Mouse (Mus musculus): ENCODE data around the gene Rps2. TPM values are rescaled to one million over a fixed set of nuclear protein-coding genes. Genes with fewer than 3 reads are reported as not detected.

The Rps2 gene
- polyA plus RNA-seq, 1 experiment from 2014 or later = 682 TPM

GRCm38 (mm10) chr17:24734513-24734912, 16.6 kb downstream of the Rps2 start:
- no peak overlapping the region for H3K4me3 ChIP-seq (ENCODE audit: low read depth, low read length)
- no peaks in the 10 kb centered on the region for H3K36me3 ChIP-seq (ENCODE audit: control insufficient read depth, insufficient read depth, low read length)
- peaks cover 9% of the 10 kb centered on the region; the same call in 1 of the 2 replicates for H3K4me1 ChIP-seq (ENCODE audit: control insufficient read depth, insufficient read depth, low read length)
- H3K27me3 ChIP-seq (ENCODE audit: control insufficient read depth, insufficient read depth, low read depth, low read length) = no peaks in the 10 kb centered on the region
- ATAC-seq = no peak
- H3K9me3 ChIP-seq (replicated peaks; ENCODE audit: control insufficient read depth, low read length, poor library complexity, severe bottlenecking) = no peaks in the 10 kb centered on the region
- no peak overlapping the region for H3K9ac ChIP-seq (ENCODE audit: low read depth, low read length)
- no peak overlapping the region for H3K4me2 ChIP-seq (ENCODE audit: low read length)
- 90% methylated on average over 1 of the region's 1 CpGs for WGBS
- H3K27ac ChIP-seq (ENCODE audit: low read length) = no peak overlapping the region

- no peak for ATAC-seq
- Histone ChIP-seq H3K9ac (ENCODE audit: low read depth, low read length) (no peak overlapping the region), H3K27me3 (ENCODE audit: control insufficient read depth, insufficient read depth, low read depth, low read length) (no peaks in the 10 kb centered on the region), H3K9me3 (replicated peaks; ENCODE audit: control insufficient read depth, low read length, poor library complexity, severe bottlenecking) (no peaks in the 10 kb centered on the region), H3K36me3 (ENCODE audit: control insufficient read depth, insufficient read depth, low read length) (no peaks in the 10 kb centered on the region), H3K27ac (ENCODE audit: low read length) (no peak overlapping the region), H3K4me2 (ENCODE audit: low read length) (peak overlapping the region; percentile 94; the same call in 1 of the 2 replicates), H3K4me1 (ENCODE audit: control insufficient read depth, insufficient read depth, low read length) (peaks cover 9% of the 10 kb centered on the region; the same call in 1 of the 2 replicates), H3K4me3 (ENCODE audit: low read depth, low read length) (no peak overlapping the region)
- WGBS = 87% methylated on average over 7 of the region's 7 CpGs
These were observed 17.5 kb downstream of the Rps2 start for GRCm38 (mm10) chr17:24735446-24735845.

DNA sequence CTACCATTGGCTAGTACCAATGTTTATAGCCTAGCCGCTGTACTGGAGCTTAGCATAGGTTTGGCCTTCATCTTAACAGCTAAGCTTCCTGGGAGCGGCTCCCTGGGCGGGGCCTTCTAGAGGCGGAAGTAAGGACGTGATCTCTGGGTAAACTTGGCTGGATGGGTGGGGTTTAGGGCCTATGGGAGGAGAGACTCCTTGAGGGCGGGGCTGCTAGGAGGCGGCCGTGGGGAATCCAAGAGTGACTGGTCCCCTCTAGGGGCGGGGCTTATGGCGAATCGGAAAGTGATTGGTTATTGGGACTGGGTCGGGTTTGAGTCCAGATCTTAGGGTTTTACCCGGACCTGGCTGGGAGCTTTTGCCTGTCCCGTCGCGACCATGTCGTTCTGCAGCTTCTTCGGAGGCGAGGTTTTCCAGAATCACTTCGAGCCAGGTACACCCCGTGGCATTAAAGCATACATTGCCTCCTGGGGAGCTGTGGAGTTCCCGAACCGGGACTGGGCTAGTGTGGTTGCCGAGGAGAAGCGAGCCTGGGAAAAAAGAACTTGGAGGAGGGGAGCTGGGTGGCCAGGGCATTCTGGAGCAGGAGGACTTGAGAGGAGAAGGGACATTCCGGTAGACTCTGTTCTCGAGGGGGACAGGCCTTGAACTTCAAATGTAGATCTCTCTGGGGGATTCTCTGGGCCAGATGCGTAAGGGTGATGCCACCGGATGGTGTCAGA, 18.6 kb downstream of the Rps2 start, which contains the start of gene Msrb1:
TSS of gene Msrb1 (plus strand) at position 313 of the 722 bp plus-strand sequence.
- no peaks in the 10 kb centered on the region for H3K9me3 ChIP-seq (replicated peaks; ENCODE audit: control insufficient read depth, low read length, poor library complexity, severe bottlenecking)
- H3K4me1 ChIP-seq (ENCODE audit: control insufficient read depth, insufficient read depth, low read length) = peaks cover 9% of the 10 kb centered on the region; the same call in 1 of the 2 replicates
- under 1% methylated on average over 29 of the region's 29 CpGs for WGBS
- H3K9ac ChIP-seq (ENCODE audit: low read depth, low read length) = peak within 1 kb of the TSS; percentile 57
- ATAC-seq = peak; percentile 93
- peak within 1 kb of the TSS; percentile 94 for H3K4me2 ChIP-seq (ENCODE audit: low read length)
- no peaks in the 10 kb centered on the region for H3K36me3 ChIP-seq (ENCODE audit: control insufficient read depth, insufficient read depth, low read length)
- peak within 1 kb of the TSS; percentile 60 for H3K4me3 ChIP-seq (ENCODE audit: low read depth, low read length)
- no peaks in the 10 kb centered on the region for H3K27me3 ChIP-seq (ENCODE audit: control insufficient read depth, insufficient read depth, low read depth, low read length)
- peak within 1 kb of the TSS; percentile 35 for H3K27ac ChIP-seq (ENCODE audit: low read length)

DNA sequence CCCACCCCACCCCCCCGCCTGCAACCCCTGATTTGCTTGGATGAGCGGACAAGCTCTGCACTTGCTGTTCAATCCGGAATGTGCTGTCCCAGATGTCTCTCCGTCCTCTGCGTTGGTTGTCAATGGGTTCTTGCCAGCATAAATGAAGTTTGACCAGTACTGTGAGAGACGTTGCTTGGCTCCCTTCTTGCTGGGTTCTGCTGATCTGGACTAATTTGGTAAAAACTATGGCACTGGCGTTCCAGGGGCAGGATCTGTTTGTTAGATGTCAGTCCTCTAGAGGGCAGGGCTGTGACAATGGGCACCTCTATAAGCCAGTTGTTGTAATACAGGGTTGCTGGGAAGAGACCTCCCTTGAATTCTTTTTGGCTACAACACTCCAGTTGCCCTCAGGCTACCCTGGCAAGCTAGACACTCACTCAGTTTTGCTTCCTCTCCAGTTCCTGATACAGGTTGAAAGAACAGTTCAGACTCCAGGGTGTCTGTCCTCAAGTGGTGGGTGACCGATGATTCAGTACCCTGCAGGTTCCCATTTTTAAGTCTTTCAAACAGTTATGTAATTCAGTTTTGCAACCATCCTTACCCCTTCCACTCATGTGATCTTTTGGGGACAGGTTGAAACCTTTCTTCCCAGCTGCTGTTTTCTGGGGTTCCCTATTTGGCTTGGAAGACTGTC, 19.4 kb downstream of the Rps2 start:
- Histone ChIP-seq H3K4me2 (ENCODE audit: low read length) (peak overlapping the region; percentile 94), H3K36me3 (ENCODE audit: control insufficient read depth, insufficient read depth, low read length) (no peaks in the 10 kb centered on the region; the same call in none of the 2 replicates), H3K27ac (ENCODE audit: low read length) (no peak overlapping the region), H3K9me3 (replicated peaks; ENCODE audit: control insufficient read depth, low read length, poor library complexity, severe bottlenecking) (no peaks in the 10 kb centered on the region), H3K9ac (ENCODE audit: low read depth, low read length) (no peak overlapping the region; the same call in 1 of the 2 replicates), H3K4me3 (ENCODE audit: low read depth, low read length) (peak overlapping the region; percentile 60), H3K4me1 (ENCODE audit: control insufficient read depth, insufficient read depth, low read length) (peaks cover 9% of the 10 kb centered on the region; the same call in 1 of the 2 replicates), H3K27me3 (ENCODE audit: control insufficient read depth, insufficient read depth, low read depth, low read length) (no peaks in the 10 kb centered on the region)
- 0 out of 2 replicates have a peak, but pooled peaks have one; percentile 20 for ATAC-seq
- WGBS = 26% methylated on average over 8 of the region's 8 CpGs

GRCm38 (mm10) chr17:24738238-24738637, 20.3 kb downstream of the Rps2 start:
- H3K36me3 ChIP-seq (ENCODE audit: control insufficient read depth, insufficient read depth, low read length) = no peaks in the 10 kb centered on the region; the same call in none of the 2 replicates
- WGBS = 83% methylated on average over 4 of the region's 4 CpGs
- H3K9me3 ChIP-seq (replicated peaks; ENCODE audit: control insufficient read depth, low read length, poor library complexity, severe bottlenecking) = no peaks in the 10 kb centered on the region
- H3K27ac ChIP-seq (ENCODE audit: low read length) = no peak overlapping the region
- no peak for ATAC-seq
- H3K4me3 ChIP-seq (ENCODE audit: low read depth, low read length) = no peak overlapping the region
- peaks cover 9% of the 10 kb centered on the region; the same call in 1 of the 2 replicates for H3K4me1 ChIP-seq (ENCODE audit: control insufficient read depth, insufficient read depth, low read length)
- no peaks in the 10 kb centered on the region for H3K27me3 ChIP-seq (ENCODE audit: control insufficient read depth, insufficient read depth, low read depth, low read length)
- H3K4me2 ChIP-seq (ENCODE audit: low read length) = no peak overlapping the region
- H3K9ac ChIP-seq (ENCODE audit: low read depth, low read length) = no peak overlapping the region

GRCm38 (mm10) chr17:24739926-24740325, 22.0 kb downstream of the Rps2 start:
- H3K27ac ChIP-seq (ENCODE audit: low read length) = no peak overlapping the region
- no peaks in the 10 kb centered on the region for H3K9me3 ChIP-seq (replicated peaks; ENCODE audit: control insufficient read depth, low read length, poor library complexity, severe bottlenecking)
- H3K27me3 ChIP-seq (ENCODE audit: control insufficient read depth, insufficient read depth, low read depth, low read length) = no peaks in the 10 kb centered on the region
- ATAC-seq = no peak
- H3K4me3 ChIP-seq (ENCODE audit: low read depth, low read length) = no peak overlapping the region
- H3K4me2 ChIP-seq (ENCODE audit: low read length) = no peak overlapping the region
- peaks cover 9% of the 10 kb centered on the region; the same call in 1 of the 2 replicates for H3K4me1 ChIP-seq (ENCODE audit: control insufficient read depth, insufficient read depth, low read length)
- H3K9ac ChIP-seq (ENCODE audit: low read depth, low read length) = no peak overlapping the region
- no peaks in the 10 kb centered on the region; the same call in none of the 2 replicates for H3K36me3 ChIP-seq (ENCODE audit: control insufficient read depth, insufficient read depth, low read length)
- 86% methylated on average over 8 of the region's 8 CpGs for WGBS

DNA sequence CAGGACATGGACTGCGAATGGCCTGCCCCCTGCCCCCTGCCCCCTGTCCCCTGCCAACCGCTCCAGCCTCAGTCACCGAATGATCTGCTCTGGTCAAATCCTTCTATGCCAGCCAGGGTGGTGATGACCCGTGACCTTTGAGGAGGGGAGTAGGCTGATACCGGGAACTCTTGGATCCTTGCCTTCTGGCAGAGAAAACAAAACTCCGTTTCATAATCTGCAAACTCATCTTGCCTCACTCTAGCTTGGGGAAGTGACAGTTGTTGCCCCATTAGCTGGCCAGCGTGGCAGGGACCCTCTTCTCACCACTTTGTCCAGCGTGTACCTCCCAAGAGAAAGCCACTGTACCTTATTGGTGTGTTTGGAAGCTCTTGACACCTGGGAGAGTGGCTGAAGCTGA, 24.4 kb downstream of the Rps2 start:
- H3K4me1 ChIP-seq (ENCODE audit: control insufficient read depth, insufficient read depth, low read length) = no peaks in the 10 kb centered on the region
- H3K27ac ChIP-seq (ENCODE audit: low read length) = no peak overlapping the region
- no peak overlapping the region for H3K9ac ChIP-seq (ENCODE audit: low read depth, low read length)
- ATAC-seq = no peak
- H3K4me2 ChIP-seq (ENCODE audit: low read length) = no peak overlapping the region
- no peaks in the 10 kb centered on the region for H3K9me3 ChIP-seq (replicated peaks; ENCODE audit: control insufficient read depth, low read length, poor library complexity, severe bottlenecking)
- WGBS = 89% methylated on average over 8 of the region's 8 CpGs
- no peaks in the 10 kb centered on the region; the same call in none of the 2 replicates for H3K36me3 ChIP-seq (ENCODE audit: control insufficient read depth, insufficient read depth, low read length)
- H3K4me3 ChIP-seq (ENCODE audit: low read depth, low read length) = no peak overlapping the region
- no peaks in the 10 kb centered on the region for H3K27me3 ChIP-seq (ENCODE audit: control insufficient read depth, insufficient read depth, low read depth, low read length)

- ATAC-seq = no peak
- 73% methylated on average over 5 of the region's 5 CpGs for WGBS
- Histone ChIP-seq H3K36me3 (ENCODE audit: control insufficient read depth, insufficient read depth, low read length) (no peaks in the 10 kb centered on the region; the same call in none of the 2 replicates), H3K9me3 (replicated peaks; ENCODE audit: control insufficient read depth, low read length, poor library complexity, severe bottlenecking) (no peaks in the 10 kb centered on the region), H3K27ac (ENCODE audit: low read length) (no peak overlapping the region), H3K4me1 (ENCODE audit: control insufficient read depth, insufficient read depth, low read length) (no peaks in the 10 kb centered on the region), H3K27me3 (ENCODE audit: control insufficient read depth, insufficient read depth, low read depth, low read length) (no peaks in the 10 kb centered on the region), H3K4me2 (ENCODE audit: low read length) (no peak overlapping the region), H3K4me3 (ENCODE audit: low read depth, low read length) (no peak overlapping the region), H3K9ac (ENCODE audit: low read depth, low read length) (no peak overlapping the region)
These were observed 26.0 kb downstream of the Rps2 start for GRCm38 (mm10) chr17:24743896-24744295.

DNA sequence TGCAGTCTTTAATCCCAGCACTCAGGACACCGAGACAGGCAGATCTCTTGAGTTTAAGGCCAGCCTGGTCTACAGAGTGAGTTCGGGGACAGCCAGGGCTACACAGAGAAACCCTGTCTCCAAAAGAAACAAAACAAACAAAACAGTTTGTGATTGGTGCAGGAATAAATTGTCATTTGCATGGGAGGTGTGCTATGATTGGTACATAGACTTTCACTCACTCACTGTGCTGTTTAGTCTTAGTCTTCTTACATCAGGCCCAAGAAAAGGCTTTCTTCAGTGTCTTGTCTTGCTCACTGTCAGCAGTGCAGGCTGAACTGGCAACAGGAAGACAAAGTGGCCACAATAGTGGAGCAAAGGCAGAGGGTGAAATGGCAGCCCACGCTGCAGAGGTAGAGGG, 26.5 kb downstream of the Rps2 start:
- H3K9ac ChIP-seq (ENCODE audit: low read depth, low read length) = no peak overlapping the region
- 69% methylated on average over 3 of the region's 3 CpGs for WGBS
- ATAC-seq = no peak
- no peak overlapping the region for H3K4me2 ChIP-seq (ENCODE audit: low read length)
- no peaks in the 10 kb centered on the region for H3K4me1 ChIP-seq (ENCODE audit: control insufficient read depth, insufficient read depth, low read length)
- H3K27me3 ChIP-seq (ENCODE audit: control insufficient read depth, insufficient read depth, low read depth, low read length) = peaks cover 2% of the 10 kb centered on the region; the same call in 1 of the 2 replicates
- no peak overlapping the region for H3K27ac ChIP-seq (ENCODE audit: low read length)
- no peaks in the 10 kb centered on the region for H3K9me3 ChIP-seq (replicated peaks; ENCODE audit: control insufficient read depth, low read length, poor library complexity, severe bottlenecking)
- no peaks in the 10 kb centered on the region; the same call in none of the 2 replicates for H3K36me3 ChIP-seq (ENCODE audit: control insufficient read depth, insufficient read depth, low read length)
- H3K4me3 ChIP-seq (ENCODE audit: low read depth, low read length) = no peak overlapping the region
